Mouse (Mus musculus) heart, adult 11 months (tissue): ENCODE data around the gene Meis2.

Experiments
- DNase-seq: peaks from one replicate; pipeline ENCODE4 v3.0.0; 2022

Gene Meis2

DNA sequence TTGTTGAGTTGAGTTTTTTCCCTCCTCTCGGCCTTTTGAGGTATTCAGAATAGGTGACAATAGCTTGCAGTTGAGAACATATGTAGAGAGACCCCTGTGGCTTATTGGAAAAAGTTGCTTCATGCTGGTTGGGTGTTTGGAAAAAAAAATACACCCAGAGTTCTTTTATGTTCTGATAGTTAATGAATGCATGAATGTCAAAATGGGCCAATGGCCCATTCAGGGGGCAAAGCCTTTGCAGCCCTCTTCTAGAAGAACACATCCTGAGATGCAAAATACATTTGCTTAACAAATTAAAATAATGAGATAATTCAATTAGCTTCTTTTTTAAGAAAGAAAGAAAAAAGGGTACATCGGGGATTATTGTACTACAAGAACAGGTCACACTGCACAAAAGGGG, 69.2 kb downstream of the Meis2 start:
- DNase-seq: no peak

DNA sequence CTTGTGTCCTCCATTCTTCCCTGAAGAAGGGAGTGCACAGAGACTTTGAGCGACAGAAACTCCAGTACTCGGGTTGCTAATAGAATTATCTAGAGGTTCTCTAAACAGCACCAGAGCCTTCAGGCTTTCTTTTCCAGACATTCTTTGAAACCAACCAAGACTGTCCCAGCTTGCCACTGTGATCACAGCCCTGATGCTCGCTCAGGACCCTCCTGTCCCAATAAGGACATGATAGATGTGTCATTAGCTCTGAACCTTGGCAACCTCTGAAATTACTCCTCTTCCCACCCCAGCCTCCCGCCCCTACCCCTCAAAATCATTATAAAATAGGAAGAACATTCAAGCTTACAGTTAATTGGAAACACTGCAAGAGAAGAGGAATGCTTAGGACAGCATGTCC, 71.8 kb downstream of the Meis2 start:
- DNase-seq: no peak

GRCm38 (mm10) chr2:115989249-115989648, 76.4 kb downstream of the Meis2 start:
- peak; percentile 52 for DNase-seq

DNA sequence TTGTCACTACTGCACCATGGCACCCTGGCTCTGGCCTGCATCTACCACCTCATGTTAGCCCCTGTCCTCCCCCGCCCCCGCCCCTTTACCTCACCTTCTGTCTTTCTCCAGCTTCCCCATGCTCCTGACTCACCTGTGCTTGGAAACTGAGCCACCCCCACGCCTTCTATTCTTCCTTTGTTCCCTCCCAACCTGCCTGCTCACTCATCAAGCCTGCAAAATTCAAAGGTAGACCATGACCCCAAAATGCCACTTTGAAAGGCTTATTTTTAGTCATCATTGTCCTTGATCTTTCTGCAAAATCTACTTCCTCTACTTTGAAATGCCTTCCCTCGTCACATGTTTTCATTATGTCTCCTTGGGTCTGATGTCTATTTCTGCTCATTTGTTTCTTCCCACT, 77.2 kb downstream of the Meis2 start:
- DNase-seq: peak; percentile 79

GRCm38 (mm10) chr2:115984952-115985351, 80.7 kb downstream of the Meis2 start:
- DNase-seq: peak; percentile 54

GRCm38 (mm10) chr2:115984487-115984886, 81.2 kb downstream of the Meis2 start:
- peak; percentile 43 for DNase-seq

DNA sequence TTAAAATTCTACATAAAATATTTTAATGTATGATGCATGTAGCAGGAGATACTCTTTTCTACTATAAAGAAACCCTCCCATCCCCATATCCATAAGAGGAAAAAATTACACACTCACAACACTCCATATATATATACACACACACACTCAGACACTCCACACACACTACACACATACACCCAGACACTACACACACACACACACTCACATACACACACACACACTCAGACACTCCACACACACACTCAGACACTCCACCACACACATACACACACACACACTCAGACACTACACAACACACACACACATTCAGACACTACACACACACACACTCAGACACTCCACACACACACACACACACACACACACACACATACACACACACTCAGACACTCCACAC, 85.1 kb downstream of the Meis2 start:
- peak; percentile 40 for DNase-seq

DNA sequence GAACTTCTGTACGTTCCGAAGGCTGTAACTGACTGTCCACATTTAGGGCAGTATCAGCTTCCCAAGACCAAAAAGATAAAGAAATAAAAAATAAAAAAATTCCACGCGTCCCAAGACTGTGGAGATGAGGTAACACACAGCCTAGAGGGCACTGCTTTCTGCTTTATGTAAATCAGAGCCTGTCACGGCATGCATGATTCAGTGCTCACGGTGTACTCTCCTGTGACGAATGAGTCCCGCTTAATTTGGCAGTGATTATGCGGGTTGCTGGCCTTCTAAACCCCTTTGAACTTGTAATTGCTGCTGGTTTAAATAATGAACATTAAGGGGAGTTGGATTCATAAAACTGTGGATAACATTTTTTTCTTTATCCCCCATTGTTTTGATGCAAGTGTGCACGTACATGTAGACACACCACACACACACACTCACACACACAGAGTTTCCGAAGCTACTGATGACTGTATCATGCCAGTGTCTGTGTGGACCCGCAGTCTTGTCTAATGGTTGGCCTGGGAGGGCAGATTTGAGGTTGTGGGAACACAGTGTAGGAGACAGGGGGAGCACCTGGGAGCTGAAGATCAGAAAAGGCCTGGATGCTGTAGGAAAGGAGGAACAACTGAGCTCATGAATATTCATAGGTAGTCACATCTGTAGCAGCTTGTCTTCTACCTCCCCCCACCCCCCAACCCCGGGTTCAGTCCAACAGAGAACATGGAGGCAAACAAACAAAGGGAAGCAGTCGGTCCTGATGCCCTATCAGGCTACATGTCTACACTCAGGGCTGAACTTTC, 85.8 kb downstream of the Meis2 start:
- DNase-seq: peak; percentile 67

- peak; percentile 67 for DNase-seq
Observed at GRCm38 (mm10) chr2:115978666-115979065, 87.0 kb downstream of the Meis2 start.

- peak; percentile 4 for DNase-seq
Observed at GRCm38 (mm10) chr2:115971296-115971805, 94.3 kb downstream of the Meis2 start.

- DNase-seq: peak; percentile 83
Observed at GRCm38 (mm10) chr2:115970091-115970820, 95.4 kb downstream of the Meis2 start.

DNA sequence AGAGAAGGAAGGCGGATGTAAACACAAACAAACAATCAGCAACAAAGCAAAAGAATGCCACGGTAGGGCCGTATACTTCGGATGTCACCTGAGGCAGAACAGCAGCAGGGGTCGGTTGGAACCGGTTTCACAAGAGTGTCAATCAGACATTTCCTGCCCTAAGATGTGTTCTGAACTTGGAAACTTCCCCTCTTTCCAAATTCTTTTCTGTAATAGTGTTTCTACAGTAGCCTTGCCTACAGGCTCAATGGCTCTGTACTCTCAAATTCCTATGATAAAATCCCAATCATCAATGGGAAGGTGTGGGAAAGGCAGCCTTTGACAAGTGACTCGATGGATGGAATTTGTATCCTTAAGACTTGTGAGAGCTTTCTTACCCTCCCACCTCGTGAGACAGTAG, 96.4 kb downstream of the Meis2 start:
- peak; percentile 14 for DNase-seq

DNA sequence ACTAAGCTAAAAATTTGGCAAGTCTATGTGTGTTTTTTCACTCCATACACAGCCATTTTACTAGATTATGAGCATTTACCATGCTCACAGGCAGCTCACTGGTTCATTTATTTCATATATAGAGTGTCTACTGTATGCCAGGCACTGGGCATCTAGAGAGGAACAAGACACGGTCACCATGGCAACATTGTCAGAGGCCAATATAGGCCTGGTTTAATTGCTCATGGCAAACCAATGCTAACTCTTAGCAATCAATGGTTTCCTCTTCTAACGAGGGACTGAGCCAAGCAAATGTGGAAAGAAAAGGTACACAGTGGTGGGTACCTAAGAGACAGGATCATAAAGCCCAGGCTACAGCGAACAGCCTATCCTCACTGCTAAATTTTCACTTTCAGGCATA, 100.7 kb downstream of the Meis2 start:
- DNase-seq: peak; percentile 64

DNA sequence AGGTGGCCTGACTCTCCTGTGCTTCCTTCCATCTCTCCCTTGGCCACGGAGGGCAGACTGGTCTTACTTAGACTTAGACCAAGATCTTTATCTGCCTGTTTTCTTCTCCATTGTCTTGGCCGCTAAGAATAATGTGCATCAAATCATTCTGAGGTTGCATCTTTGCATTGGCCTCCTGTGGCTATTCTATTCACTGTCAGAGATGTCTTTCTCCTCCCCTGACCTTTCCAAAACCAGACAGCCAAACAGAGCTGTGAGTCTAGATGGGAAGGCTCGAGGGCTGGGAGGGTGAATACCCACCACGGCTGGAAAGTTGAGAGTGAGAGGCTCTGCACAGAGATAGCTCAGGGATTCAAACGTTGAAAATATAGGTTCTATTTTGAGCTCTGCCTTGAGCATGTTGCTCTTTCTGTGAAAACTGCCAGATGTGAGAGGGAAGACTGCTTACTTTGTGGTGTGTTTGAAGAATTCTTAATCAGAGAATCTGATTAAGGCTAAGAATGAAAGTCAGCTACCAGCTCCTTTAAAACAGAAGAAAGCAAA, 102.3 kb downstream of the Meis2 start:
- DNase-seq: peak; percentile 67

GRCm38 (mm10) chr2:115962728-115963127, 102.9 kb downstream of the Meis2 start:
- DNase-seq: peak; percentile 76

GRCm38 (mm10) chr2:115962113-115962512, 103.5 kb downstream of the Meis2 start:
- DNase-seq: no peak

GRCm38 (mm10) chr2:115960615-115961014, 105.0 kb downstream of the Meis2 start:
- DNase-seq: peak; percentile 48

DNA sequence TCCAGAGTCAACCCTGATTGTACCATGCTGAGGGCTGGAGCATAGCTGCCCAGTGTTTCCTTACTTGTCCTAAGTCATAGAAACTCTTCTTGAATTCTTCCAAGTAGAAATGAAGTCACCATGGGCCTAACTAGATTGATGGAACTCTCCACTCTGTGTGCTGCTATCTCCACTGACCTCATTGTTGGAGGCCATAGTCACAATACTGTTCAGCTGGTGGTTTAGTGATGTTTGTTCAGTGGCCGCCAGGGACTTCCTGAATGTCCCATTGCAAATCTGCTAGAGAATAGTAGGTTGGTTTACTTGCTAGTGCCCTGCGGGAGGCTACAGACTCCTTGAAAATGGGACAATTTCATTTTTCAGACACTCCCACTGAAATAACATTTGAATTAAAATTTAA, 108.9 kb downstream of the Meis2 start:
- DNase-seq: peak; percentile 86

- no peak for DNase-seq
Observed at GRCm38 (mm10) chr2:115950645-115951044, 115.0 kb downstream of the Meis2 start.

- no peak for DNase-seq
Observed at GRCm38 (mm10) chr2:115948630-115949426, 116.8 kb downstream of the Meis2 start.

GRCm38 (mm10) chr2:115947714-115948226, 117.9 kb downstream of the Meis2 start:
- DNase-seq: no peak

- peak; percentile 30 for DNase-seq
Observed at GRCm38 (mm10) chr2:115943044-115943443, 122.6 kb downstream of the Meis2 start.

DNA sequence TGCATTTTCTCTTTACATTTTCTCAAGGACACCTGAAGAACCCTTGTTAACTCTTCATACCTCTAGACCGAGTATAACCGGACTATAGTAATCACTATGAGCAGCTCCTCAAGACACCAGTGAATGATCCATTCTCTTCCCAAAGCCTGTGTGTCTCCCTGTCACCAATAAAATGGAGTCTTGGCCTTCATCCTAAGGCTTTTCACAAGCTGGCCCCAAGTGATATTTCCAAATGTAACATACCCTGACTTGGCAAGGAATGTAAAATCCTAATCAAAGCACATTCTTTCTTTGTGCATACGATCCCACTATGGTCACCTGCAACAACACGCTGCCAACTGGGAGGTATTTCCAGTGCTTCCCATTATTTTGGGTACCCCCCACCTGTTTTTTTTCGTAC, 125.8 kb downstream of the Meis2 start:
- peak; percentile 55 for DNase-seq
